Mouse (Mus musculus): ENCODE measurements around the gene Ubac1. TPM values are rescaled to one million over a fixed set of nuclear protein-coding genes. Genes with fewer than 3 reads are reported as not detected.
A peak's percentile ranks its signal among the peaks of the same experiment; 100 is the strongest.

Ubac1 gene
- polyA plus RNA-seq, 1 experiment: 55.5 TPM

- H3K36me3 ChIP-seq (replicated peaks; ENCODE audit: low read length): peaks cover 69% of the 10 kb centered on the region
- no peak for TF ChIP-seq FLI1 (IDR thresholded peaks at IDR 0.05; ENCODE audit: low read length)
- TF ChIP-seq GATA1 (IDR thresholded peaks at IDR 0.05; ENCODE audit: borderline replicate concordance, low read length): no peak
- no peaks in the 10 kb centered on the region for H3K9me3 ChIP-seq
- H3K27me3 ChIP-seq (replicated peaks): peaks cover 14% of the 10 kb centered on the region
- peaks cover 58% of the 10 kb centered on the region for H3K4me1 ChIP-seq
- no peak overlapping the region for H3K4me3 ChIP-seq (replicated peaks)
Observed at GRCm38 (mm10) chr2:26055046-26055746, 33.6 kb upstream of the Ubac1 start.

GRCm38 (mm10) chr2:26052806-26053205 lies 31.3 kb upstream of the Ubac1 start:
- Histone ChIP-seq H3K27me3 (replicated peaks) (peaks cover 35% of the 10 kb centered on the region), H3K4me3 (replicated peaks) (no peak overlapping the region), H3K36me3 (replicated peaks; ENCODE audit: low read length) (peaks cover 45% of the 10 kb centered on the region), H3K4me1 (peaks cover 55% of the 10 kb centered on the region), H3K9me3 (no peaks in the 10 kb centered on the region)
- TF ChIP-seq FLI1 (IDR thresholded peaks at IDR 0.05; ENCODE audit: low read length) (no peak), GATA1 (IDR thresholded peaks at IDR 0.05; ENCODE audit: borderline replicate concordance, low read length) (no peak)

- Histone ChIP-seq H3K4me1 (peaks cover 19% of the 10 kb centered on the region; the same call in 1 of the 2 replicates), H3K9me3 (peaks cover 12% of the 10 kb centered on the region; the same call in 1 of the 2 replicates), H3K4me3 (replicated peaks) (no peak overlapping the region), H3K36me3 (replicated peaks; ENCODE audit: low read length) (peaks cover 5% of the 10 kb centered on the region), H3K27me3 (replicated peaks) (peaks cover 62% of the 10 kb centered on the region)
- TF ChIP-seq GATA1 (IDR thresholded peaks at IDR 0.05; ENCODE audit: borderline replicate concordance, low read length): no peak
- no peak for TF ChIP-seq FLI1 (IDR thresholded peaks at IDR 0.05; ENCODE audit: low read length)
Observed at GRCm38 (mm10) chr2:26048816-26049215, 27.3 kb upstream of the Ubac1 start.

- Histone ChIP-seq H3K4me3 (replicated peaks) (no peak overlapping the region), H3K9me3 (peaks cover 19% of the 10 kb centered on the region; the same call in 1 of the 2 replicates), H3K36me3 (replicated peaks; ENCODE audit: low read length) (no peaks in the 10 kb centered on the region), H3K27me3 (replicated peaks) (peaks cover 80% of the 10 kb centered on the region), H3K4me1 (peaks cover 35% of the 10 kb centered on the region)
- no peak for TF ChIP-seq GATA1 (IDR thresholded peaks at IDR 0.05; ENCODE audit: borderline replicate concordance, low read length)
- no peak for TF ChIP-seq FLI1 (IDR thresholded peaks at IDR 0.05; ENCODE audit: low read length)
Observed at GRCm38 (mm10) chr2:26044216-26044615, 22.7 kb upstream of the Ubac1 start.

GRCm38 (mm10) chr2:26042603-26043002 lies 21.1 kb upstream of the Ubac1 start:
- Histone ChIP-seq H3K9me3 (peaks cover 19% of the 10 kb centered on the region; the same call in 1 of the 2 replicates), H3K27me3 (replicated peaks) (peaks cover 79% of the 10 kb centered on the region), H3K4me1 (peaks cover 42% of the 10 kb centered on the region), H3K36me3 (replicated peaks; ENCODE audit: low read length) (no peaks in the 10 kb centered on the region), H3K4me3 (replicated peaks) (no peak overlapping the region)
- TF ChIP-seq GATA1 (IDR thresholded peaks at IDR 0.05; ENCODE audit: borderline replicate concordance, low read length) (no peak), FLI1 (IDR thresholded peaks at IDR 0.05; ENCODE audit: low read length) (no peak)

GRCm38 (mm10) chr2:26041163-26041810 lies 19.7 kb upstream of the Ubac1 start:
- TF ChIP-seq GATA1 (IDR thresholded peaks at IDR 0.05; ENCODE audit: borderline replicate concordance, low read length) (no peak), FLI1 (IDR thresholded peaks at IDR 0.05; ENCODE audit: low read length) (no peak)
- Histone ChIP-seq H3K36me3 (replicated peaks; ENCODE audit: low read length) (no peaks in the 10 kb centered on the region), H3K4me1 (peaks cover 54% of the 10 kb centered on the region), H3K9me3 (peaks cover 19% of the 10 kb centered on the region; the same call in 1 of the 2 replicates), H3K27me3 (replicated peaks) (peaks cover 76% of the 10 kb centered on the region), H3K4me3 (replicated peaks) (peak overlapping the region; percentile 3)

- Histone ChIP-seq H3K9me3 (peaks cover 14% of the 10 kb centered on the region; the same call in 1 of the 2 replicates), H3K27me3 (replicated peaks) (peaks cover 77% of the 10 kb centered on the region)
Observed at GRCm38 (mm10) chr2:26039951-26040350, 18.4 kb upstream of the Ubac1 start.

GRCm38 (mm10) chr2:26037386-26037785 lies 15.8 kb upstream of the Ubac1 start:
- Histone ChIP-seq H3K9me3 (0 out of 2 replicates have a peak, but pooled peaks cover 3% of the 10 kb centered on the region), H3K4me3 (replicated peaks) (peak overlapping the region; percentile 74), H3K27me3 (replicated peaks) (peaks cover 68% of the 10 kb centered on the region), H3K4me1 (peaks cover 80% of the 10 kb centered on the region), H3K36me3 (replicated peaks; ENCODE audit: low read length) (no peaks in the 10 kb centered on the region)
- TF ChIP-seq GATA1 (IDR thresholded peaks at IDR 0.05; ENCODE audit: borderline replicate concordance, low read length) (no peak), FLI1 (IDR thresholded peaks at IDR 0.05; ENCODE audit: low read length) (no peak)

More at GRCm38 (mm10) chr2:26039951-26040350, 18.4 kb upstream of the Ubac1 start:
- TF ChIP-seq GATA1 (IDR thresholded peaks at IDR 0.05; ENCODE audit: borderline replicate concordance, low read length) (no peak), FLI1 (IDR thresholded peaks at IDR 0.05; ENCODE audit: low read length) (no peak)
- H3K36me3 ChIP-seq (replicated peaks; ENCODE audit: low read length): no peaks in the 10 kb centered on the region
- no peak overlapping the region for H3K4me3 ChIP-seq (replicated peaks)
- peaks cover 67% of the 10 kb centered on the region for H3K4me1 ChIP-seq

- TF ChIP-seq FLI1 (IDR thresholded peaks at IDR 0.05; ENCODE audit: low read length) (no peak), GATA1 (IDR thresholded peaks at IDR 0.05; ENCODE audit: borderline replicate concordance, low read length) (no peak)
- H3K4me3 ChIP-seq (replicated peaks): no peak overlapping the region
- H3K9me3 ChIP-seq: no peaks in the 10 kb centered on the region
- peaks cover 73% of the 10 kb centered on the region for H3K4me1 ChIP-seq
- H3K27me3 ChIP-seq (replicated peaks): peaks cover 58% of the 10 kb centered on the region
- no peaks in the 10 kb centered on the region for H3K36me3 ChIP-seq (replicated peaks; ENCODE audit: low read length)
Observed at GRCm38 (mm10) chr2:26034344-26035050, 12.9 kb upstream of the Ubac1 start.
